Mouse (Mus musculus) liver, adult 2 months (tissue): ENCODE data around the gene Cck.

Source experiments
- CTCF ChIP-seq: fragments of 200-500 bp; IDR thresholded peaks from 2 replicates; pipeline ENCODE4 v1.5.1; 2011; ENCODE audit warnings: low read depth, low read length, control low read depth
- POLR2A ChIP-seq: fragments of 200-500 bp; IDR thresholded peaks from 2 replicates; pipeline ENCODE4 v1.6.1; 2011; ENCODE audit warnings: low read length, control low read depth; ENCODE audit not compliant: insufficient read depth; ENCODE audit errors: extremely low read depth

- TF ChIP-seq CTCF (no peak), POLR2A (no peak)
Observed at GRCm38 (mm10) chr9:121487216-121487615, 8.3 kb downstream of the Cck start.
